Mouse (Mus musculus) small intestine, adult 2 months (tissue): ENCODE measurements around the gene Papss2.

Source experiments
- CTCF ChIP-seq: fragments of 200-500 bp; IDR thresholded peaks from 2 replicates; pipeline ENCODE4 v1.5.1; 2012; ENCODE audit warnings: low read depth, mild to moderate bottlenecking, control low read depth, inconsistent platforms, low read length, moderate library complexity, mixed read lengths; ENCODE audit not compliant: insufficient replicate concordance, insufficient read length; ENCODE audit errors: extremely low read depth
- POLR2A ChIP-seq: fragments of 200-500 bp; IDR thresholded peaks from 2 replicates; pipeline ENCODE4 v1.6.1; 2012; ENCODE audit warnings: low read depth, mild to moderate bottlenecking, control low read depth, inconsistent platforms, low read length, moderate library complexity

- TF ChIP-seq POLR2A (no peak), CTCF (no peak)
These were observed 58.2 kb downstream of the Papss2 start for GRCm38 (mm10) chr19:32653630-32654362.
